Mouse (Mus musculus): ENCODE measurements around the gene Zcchc2.
A peak's percentile ranks its signal among the peaks of the same experiment; 100 is the strongest.

Zcchc2 gene

DNA sequence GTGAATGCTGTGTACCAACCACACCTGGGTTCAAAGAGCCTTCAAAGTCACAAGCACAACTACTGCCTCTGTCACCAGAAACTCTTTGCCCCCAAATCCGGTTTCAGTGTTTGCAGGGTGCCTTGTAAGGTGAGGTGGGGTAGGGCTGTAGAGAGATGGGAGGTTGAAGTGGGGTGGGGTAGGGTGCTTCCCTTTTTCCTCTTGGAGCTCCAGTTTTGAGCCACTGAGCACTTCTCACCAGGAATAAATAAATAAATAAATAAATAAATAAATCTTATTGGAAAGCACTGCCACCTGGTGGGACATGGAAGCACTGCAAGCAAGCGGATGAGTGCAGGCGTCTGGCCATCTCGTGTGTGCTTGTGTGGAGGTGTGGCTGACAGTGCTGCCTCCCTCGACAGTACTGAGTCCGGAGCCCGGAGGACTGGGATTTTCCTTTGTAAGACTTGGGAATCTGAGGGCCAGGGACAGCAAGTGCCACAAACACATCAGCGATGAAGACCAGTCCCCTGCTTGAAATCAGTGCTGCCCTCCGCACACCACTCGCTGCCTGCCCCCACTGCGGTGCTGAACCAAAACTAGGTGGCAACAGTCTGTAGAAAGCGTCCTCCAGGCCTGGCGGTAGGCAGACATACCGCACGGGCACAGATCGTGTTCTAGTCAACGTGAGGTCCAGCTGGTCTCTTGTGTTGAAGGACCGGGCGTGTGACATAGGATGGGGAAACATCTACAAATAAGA lies 46.8 kb downstream of the Zcchc2 start:
- DNase-seq = peak; percentile 73 to 86

DNA sequence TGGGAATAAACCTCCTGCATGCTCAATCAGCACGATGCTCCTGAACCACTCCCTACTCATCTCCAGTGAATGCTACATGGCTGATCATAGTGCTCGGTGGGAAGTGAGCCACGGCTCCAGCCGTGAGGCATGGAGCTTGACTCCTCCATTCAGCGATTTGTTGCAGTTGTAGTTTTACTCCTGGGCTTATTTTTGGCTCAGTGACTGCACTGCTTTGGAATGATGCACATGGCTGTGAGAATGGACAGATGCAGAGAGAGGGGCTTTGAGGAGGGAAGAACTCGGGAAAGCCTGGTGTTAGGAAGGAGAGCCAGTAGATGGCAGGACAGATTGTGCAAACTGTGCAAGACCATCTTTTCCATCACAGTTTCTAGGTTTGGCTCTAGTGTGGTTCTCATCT lies 49.1 kb downstream of the Zcchc2 start:
- DNase-seq = no peak

DNA sequence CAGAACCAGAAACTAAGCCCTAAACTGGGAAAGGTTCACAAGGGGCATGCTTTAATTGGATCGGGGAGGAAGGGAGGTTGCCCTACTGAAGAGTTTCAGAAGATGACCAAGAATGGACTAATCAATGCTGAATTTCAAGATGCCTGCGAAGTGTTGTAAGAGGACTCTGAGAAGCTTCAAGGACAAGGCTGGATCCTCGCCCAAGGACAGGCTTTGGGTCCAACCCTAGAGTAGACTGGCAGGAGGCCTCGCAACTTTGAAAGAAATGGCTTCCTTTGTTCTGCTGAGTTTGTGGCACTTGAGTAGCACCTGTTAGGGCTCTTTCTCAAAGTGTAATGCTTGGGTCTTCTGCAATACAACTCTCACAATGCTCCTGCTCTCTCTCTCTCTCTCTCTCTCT lies 50.1 kb downstream of the Zcchc2 start:
- no peak for DNase-seq

DNA sequence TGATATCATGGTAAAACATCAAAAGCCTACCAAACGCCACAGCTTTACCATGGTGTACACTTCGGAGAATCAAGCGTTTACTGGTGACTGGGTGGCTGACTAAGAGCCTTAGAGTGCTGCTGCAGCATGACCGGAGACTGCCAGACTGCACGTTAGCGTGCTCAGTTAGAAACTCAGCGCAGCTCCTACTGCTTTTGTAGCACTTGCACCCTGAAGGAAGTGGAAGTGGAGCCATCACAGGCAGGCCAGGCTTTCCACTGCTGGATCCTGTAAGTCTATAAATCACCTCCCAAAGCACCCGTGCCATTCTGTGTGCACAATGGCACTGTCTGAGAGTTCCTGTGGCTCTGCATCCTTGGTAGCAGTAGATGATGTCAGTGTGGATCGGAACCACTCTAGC lies 52.0 kb downstream of the Zcchc2 start:
- DNase-seq = no peak

DNA sequence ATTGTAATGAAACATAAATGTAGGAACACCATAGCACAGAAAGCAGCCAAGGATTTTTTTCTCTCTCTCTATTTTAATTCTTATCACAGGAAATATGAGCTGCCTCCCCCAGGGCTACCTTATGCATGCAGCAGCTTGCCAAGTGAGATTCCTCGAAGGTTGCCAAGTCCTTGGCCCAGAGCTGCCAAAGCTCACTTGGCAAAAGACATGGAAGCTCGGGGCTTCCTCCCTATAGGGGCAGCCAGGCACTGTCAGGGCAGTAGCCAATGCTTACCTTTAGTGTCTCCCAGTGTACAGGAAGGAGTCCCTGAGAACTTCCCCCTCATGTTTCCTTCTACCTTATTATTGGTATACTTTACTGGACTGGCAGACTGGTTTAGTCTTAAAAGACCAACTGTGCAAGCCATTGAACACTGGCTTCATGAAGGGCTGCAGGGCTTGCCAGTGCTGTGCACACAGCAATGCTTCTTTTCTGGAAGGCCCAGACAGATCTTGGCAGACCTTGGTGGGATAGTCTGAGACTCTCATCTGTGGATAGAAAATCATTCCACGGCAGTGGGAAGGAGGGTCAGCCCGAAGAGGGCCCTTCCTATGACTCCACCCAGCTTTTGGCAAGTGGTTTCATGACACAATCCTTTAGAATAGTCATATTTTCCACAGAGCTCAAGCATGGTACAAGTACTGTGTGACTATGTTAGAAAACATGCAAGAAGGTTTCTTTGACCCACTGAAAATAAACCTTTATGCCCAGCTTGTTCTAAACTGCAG lies 53.0 kb downstream of the Zcchc2 start:
- DNase-seq = peak; percentile 86 to 87

DNA sequence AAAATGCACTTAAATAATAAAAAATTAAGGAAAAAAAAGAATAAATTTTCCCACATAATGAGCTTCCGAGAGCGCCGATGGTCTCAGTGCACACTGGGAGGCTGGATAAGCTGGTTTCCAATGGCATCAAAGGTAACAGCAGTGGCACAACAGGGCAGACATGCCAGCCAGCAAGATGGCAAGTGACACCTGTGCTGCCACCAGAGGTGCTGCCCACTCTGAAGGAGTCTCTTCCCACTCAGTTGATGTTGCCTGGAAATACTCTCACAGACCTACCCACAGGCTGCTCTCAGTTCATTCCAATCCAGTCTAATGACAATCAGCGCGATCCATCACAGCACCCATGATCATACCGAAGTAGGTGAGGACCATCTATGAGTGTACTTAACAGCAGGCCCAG lies 58.8 kb downstream of the Zcchc2 start:
- no peak for DNase-seq

DNA sequence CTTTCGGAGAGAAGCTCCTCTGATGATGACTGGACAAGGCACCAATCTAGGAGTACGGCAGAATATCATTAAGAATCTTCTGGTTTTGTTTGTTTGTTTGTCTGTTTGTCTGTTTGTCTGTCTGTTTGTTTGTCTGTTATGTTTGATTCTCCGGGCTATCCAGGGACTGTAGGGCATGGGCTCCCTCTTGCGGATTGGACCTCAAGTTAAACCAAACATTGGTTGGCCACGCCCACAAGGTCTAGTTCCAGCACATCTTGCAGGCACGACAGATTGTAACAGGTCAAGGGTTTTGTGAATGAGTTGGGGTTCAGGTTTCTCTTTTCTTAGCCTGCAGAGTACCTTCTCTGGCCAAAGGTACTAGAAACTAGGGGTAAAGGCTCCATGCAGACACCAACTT lies 64.8 kb downstream of the Zcchc2 start:
- DNase-seq = no peak

DNA sequence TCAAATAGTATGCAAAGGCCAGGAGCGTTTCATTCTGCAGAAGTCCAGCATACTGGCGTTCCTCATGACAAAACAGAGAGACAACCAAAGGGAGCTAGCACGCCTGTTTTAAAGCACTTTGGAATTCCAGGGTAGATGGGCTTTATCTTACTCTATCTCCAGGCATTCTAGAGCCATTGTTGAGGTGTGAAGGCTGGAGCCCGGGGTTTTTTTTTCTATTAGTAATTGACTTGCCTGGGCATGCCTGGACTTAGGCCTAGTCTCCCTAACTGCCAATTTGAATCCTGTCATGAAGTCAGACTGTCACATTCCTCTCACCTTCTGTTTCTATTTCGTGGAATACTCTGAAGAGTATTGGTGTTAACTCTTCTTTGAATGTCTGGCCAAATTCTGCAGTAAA lies 68.1 kb downstream of the Zcchc2 start:
- no peak for DNase-seq

DNA sequence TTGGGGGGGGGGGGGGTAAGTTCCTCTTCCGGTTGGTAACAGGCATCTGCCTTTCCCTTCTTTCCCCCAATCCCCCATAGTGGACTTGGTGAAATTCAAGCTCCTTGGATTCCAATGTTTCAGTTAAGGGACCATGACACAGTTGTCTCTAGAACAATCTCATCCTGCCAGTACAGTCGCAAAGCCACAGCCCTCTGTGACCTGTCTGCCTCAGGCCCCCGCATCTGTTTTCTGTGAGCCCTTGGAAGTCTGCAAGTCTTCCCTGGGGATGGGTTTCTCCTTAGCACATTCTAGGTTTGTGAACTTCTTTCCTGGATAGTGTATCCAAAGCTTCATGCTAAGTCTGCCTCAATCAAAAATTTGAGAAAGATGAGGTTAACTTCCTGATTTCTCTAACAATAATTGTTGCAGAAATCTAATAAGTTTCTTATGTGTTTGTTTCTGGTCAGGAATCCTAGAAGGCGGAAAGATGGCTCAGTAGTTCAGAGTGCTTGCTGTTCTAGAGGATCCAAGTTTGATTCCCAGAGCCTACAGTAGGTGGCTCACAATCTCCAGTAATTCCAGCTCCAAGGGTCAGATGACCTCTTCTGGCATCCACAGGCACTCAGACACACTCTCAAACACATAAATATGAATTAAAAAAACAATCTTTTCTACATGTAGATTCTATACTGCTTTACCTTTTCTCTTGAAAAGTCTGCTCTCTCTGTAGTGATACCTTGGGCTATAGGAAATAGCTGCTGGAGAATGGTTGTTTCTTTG lies 69.5 kb downstream of the Zcchc2 start:
- no peak for DNase-seq

DNA sequence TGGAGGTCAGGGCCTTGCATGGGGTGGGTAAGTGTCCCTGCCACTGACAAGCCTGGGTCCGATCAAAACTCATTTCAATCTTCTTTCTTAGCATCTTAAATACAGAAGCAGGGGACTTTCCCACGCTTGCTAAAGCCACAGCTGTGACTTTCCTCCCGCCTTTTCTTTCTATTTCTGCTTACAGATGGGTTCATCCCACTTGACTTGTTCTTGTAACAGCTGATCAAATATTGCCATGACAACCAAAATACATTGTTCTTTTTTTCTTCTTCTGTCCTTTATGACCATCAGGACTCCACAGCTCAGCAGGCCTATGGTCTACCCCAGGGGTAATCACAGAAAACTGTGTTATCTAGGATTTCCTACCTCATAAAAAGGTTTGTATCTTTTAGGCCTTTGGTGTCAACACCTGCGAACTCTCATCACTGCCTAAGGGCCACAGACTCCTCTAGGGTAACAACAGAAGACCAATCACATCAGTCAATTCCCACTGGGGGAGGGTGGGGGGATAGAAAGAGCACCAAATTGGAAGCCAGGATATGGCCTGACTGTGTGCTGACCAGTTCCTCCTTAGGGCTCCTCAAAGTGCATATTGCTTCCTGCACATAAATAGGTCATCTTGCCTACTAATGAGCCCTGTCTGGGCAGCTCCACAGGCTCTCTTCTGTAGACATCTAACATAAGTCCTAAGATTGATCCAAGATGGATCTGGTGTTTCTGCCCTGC lies 71.1 kb downstream of the Zcchc2 start:
- no peak for DNase-seq

DNA sequence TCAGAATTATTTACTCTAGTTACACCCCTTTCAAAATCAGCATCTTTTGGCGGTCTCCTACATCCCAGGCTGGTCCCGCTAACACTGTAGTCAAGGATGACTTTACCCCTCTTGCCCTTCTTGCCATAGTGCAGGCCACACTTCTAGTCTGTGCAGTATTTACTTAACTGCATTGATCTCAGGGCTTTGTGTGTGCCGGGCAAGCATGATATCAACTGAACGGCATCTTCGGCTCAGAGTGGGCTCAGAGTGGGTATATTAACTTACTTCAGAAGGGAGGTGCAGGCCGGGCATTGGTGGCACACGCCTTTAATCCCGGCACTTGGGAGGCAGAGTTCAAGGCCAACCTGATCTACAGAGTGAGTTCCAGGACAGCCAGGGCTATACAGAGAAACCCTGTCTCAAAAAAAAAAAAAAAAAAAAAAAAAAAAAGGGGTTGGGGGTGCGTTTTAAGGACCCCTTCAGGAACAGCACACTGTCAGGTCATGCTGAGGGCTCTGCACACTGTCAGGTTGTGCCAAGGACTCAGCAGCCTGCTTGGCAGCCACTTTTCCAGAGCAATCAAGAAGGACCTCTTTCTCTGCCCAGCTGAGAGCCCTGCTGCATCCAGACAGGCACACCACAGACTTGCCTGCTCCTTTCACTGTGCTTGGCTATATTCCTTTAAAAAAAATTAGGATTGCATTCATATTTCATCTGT lies 72.8 kb downstream of the Zcchc2 start:
- DNase-seq = no peak

DNA sequence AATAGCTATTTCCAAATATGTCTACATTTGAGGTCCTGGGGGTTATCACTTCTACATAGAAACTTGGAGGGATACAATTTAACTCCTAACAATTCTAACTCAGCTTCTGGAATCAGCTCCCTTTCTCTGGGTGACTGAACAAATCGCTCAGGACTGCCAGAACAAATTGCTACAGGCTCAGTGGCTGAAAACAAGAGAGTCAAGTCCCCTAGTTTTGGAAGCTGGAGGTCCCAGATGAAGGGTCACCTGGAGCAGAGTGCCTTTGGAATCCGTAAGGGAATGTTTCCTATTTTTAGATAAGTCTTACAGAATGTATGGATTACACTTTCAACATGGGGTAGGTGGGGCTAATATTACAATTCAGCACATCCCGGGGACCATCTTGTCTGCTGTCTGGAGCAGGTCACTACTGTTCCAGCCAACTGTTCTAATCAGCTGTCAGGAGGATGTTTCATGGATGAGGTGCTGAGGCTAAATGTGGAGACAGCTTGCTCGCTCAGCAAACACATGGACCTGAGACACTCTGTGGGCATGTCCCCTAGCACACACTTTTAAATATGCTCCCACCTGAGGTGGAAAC lies 73.5 kb downstream of the Zcchc2 start:
- no peak for DNase-seq

DNA sequence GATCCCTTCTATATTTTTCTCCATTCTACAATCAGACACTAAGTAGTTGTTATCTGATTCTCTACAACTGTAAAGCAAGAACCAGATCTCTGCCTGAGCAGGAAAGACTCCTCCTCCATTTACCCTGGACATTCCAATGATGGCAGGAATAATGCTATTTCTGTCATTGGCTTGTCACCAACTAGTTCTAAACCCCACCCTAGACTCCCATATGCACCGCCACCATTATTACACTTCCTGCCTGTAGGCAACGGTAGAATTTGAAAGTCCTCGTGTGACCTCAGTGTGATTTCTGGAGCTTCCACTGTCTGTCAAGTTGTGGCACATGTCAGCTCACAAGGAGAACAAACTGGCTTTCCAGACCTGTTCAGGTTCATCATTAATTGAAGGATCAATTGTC lies 74.1 kb downstream of the Zcchc2 start:
- DNase-seq = no peak

DNA sequence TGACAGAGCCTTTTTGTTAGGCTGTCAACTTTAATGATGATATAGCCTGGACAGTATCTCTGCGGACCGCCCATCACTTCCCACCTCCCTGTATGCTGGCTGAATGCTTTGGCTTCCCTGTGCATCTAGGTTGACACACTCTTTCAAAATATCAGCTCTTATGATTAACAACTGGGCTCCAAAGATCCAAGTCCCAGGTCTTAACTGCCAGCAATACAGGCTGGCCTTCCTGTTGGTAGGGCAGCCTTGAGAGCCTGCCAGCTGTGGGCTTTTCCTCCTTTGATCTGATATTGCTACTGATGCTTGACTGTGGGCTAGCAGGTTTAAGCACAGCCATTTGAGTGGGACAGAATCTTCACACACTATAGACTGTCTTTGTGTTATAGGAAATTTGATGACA lies 74.5 kb downstream of the Zcchc2 start:
- DNase-seq = no peak

DNA sequence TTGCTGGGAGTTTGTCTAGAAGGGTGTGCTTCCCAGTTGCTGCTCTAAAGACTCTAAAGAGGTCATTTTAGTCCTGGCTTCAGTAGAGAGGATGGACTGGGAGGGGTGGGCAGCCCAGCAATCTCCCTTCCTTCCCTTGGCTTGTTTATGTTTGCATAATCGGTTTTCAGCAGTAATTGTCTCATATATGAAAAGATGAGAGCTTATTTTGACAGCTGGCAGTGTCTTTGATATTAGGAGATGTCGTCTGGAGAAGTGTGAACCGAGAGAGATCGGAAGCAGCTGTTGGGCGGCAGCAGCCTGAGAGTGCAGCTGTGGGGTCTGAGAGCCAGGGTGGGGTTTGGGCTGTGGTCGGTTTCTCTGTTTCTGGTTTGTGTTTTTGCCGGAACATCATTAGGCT lies 75.5 kb downstream of the Zcchc2 start:
- no peak for DNase-seq

DNA sequence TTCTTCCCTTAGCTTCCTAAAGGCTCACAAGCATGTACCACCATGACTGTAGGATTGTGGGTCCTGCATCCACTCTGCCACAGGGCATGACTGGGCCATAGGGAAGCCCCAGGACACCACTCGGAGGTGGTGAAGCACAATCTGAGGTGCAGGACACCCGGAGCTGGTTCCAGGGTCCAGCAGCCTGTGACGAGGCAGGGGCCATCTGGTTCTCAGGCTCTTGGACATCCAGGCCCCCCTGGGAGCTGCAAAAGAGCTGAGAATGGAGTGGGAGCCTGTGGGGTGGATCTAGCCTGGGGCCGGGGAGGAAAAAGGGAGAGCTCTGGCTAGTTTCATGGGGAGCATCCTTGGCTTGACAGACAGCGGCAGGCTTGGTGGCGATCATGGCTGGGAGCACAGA lies 77.1 kb downstream of the Zcchc2 start:
- no peak for DNase-seq

DNA sequence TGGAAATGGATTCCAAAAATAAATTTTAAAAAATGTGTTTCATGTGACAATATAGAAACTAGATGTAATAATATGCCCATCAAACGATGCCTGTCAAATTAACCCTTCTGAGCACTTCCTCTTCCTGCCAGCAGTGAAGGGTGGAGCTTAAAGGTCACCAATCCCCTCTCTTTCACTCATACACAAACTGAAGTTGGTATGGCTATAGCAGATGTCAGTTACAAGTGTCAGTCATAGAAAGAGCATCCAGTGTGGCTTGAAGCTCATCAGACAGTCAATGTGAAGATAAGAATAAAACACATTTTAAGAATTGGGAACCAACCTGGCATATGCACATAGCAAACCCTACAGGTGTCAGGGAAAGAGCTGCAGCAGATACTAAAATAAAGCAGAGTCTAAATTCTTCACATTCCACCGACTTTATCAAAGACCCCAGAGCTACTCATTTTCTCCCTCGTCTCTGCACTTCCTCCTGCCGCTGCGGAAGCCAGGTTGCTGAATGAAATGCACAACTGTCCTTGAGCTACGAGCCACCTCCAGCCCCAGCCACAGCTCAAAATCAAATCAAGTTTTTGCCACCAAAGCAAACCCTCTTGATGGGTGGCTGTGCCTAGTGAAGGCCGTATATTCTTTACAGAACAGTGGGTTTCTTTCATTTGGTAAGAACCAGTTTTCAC lies 79.8 kb downstream of the Zcchc2 start:
- DNase-seq = no peak

DNA sequence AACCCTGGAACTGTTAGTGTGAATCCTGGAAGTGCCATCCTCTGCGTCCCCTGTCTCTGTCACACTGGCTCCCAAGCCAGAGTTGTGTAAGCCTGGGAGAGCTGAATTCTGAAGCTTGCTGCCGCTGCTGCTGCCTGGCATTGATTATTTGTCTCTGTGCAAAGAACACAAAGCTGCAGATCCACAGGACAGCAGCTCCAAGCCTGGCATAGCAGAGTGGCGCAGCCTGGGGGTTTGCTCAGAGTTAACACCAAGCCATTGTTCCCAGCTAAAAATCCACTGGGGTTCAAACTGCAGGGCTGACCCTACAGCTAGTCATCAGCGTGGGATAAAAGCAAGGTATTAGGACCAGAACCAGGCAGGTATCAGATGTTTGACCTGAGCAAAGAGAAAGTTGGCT lies 80.6 kb downstream of the Zcchc2 start:
- DNase-seq = no peak

DNA sequence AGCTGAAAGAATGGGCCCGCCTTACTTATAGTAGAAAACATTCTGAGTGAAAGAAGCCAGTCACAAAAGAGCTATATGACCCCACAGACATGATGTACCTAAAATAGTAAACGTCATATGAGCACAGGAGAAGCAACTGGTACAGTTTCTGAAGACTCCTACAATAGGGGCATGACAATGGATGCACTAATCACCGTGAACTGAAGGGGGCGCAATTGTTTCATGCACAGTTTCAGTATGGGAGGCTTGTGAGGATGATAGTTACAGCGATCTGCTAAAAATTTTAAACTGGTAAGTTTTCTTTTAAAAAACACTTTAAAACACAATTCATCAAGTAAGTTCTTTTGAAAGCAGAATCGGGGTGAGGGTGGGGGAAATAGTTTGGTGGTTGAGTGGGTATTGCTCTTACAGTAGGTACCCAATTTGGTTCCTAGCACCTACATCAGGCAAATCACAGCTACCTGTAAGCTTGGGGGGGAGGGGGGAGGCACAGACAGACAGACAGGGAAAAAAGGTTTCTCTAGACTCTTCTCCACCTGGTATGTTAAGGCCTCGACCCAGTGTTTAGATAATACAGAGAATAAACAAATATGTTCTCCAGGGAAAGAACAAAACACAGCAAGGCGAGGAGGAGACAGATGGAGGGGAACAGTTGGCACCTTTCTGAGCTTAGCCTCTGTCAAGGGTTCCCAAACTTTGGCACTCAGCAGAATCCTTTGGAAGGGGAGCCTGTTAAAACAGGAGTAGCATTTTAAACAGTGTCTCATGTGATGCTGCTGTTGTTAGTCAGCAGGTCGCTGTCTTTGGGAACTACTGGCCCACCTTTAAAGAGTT lies 81.2 kb downstream of the Zcchc2 start:
- DNase-seq = peak; percentile 79 to 87

DNA sequence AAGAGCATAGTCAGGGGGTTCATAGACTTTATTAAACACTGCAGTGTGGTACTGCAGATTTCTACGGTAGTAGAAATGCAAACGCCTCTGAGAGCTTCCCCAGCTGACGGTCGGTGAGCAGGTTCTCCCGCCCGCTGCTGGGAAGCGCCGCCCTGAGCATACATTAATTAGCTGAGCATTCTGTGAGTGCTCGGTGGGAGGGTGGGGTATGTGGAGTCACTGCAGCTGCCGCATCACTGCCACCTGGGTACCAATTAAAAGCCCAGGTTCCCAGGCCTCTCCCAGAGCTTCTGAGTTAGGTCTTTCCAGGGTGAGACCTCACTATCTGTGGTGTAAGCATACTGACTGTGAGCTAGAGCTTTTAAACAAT lies 81.8 kb downstream of the Zcchc2 start:
- peak; percentile 30 for DNase-seq

DNA sequence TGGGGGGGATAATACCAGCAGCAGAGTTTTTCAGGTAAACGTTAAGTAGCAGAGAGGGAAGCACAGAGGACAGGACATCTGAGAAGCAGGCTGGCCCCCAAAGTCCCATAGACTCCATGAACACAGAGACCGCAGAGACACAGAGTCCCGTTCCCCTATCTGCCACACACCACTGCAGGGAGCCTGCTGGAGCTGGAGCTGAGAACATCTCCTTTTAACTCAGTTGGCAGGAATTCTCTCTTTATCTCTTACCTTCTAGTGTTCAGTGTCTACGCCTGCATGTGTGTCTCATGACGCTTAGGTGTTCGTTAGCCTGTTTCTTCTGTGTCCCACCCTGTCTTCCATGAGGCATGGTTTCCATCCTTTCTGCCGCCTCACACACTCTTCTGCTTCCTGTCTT lies 83.0 kb downstream of the Zcchc2 start:
- DNase-seq = no peak

Measured in cerebellum, postnatal 36 days (tissue).